Mouse (Mus musculus): ENCODE results near the gene Hlcs. TPM values are rescaled to one million over a fixed set of nuclear protein-coding genes. Genes with fewer than 3 reads are reported as not detected.
"Not testable (repeated sequence)": the region's sequence is repeated elsewhere in the genome, so short reads cannot be mapped to it uniquely, and the experiment has no call there.

Gene Hlcs
- polyA plus RNA-seq, 1 experiment from 2014 or later = 12.5 TPM

GRCm38 (mm10) chr16:94349588-94350286 lies 36.4 kb upstream of the Hlcs start:
- Histone ChIP-seq H3K36me3 (ENCODE audit: control insufficient read depth, insufficient read depth, low read length) (no peaks in the 10 kb centered on the region), H3K4me2 (replicated peaks; ENCODE audit: low read depth, low read length) (no peak overlapping the region), H3K27me3 (ENCODE audit: control insufficient read depth, insufficient read depth, low read length) (no peaks in the 10 kb centered on the region), H3K27ac (ENCODE audit: low read depth, low read length) (no peak overlapping the region), H3K9me3 (ENCODE audit: control insufficient read depth, low read length) (no peaks in the 10 kb centered on the region), H3K9ac (ENCODE audit: low read depth, low read length) (no peak overlapping the region), H3K4me1 (ENCODE audit: control insufficient read depth, insufficient read depth, low read length) (no peaks in the 10 kb centered on the region), H3K4me3 (ENCODE audit: low read length) (no peak overlapping the region)
- no peak for ATAC-seq (ENCODE audit: low FRiP score, low TSS enrichment)
- WGBS = 56% methylated on average over 11 of the region's 11 CpGs

GRCm38 (mm10) chr16:94348779-94349178 lies 35.4 kb upstream of the Hlcs start:
- no peaks in the 10 kb centered on the region for H3K36me3 ChIP-seq (ENCODE audit: control insufficient read depth, insufficient read depth, low read length)
- no peak for ATAC-seq (ENCODE audit: low FRiP score, low TSS enrichment)
- H3K4me3 ChIP-seq (ENCODE audit: low read length) = no peak overlapping the region
- H3K9me3 ChIP-seq (ENCODE audit: control insufficient read depth, low read length) = no peaks in the 10 kb centered on the region
- no peak overlapping the region for H3K4me2 ChIP-seq (replicated peaks; ENCODE audit: low read depth, low read length)
- 88% methylated on average over 2 of the region's 2 CpGs for WGBS
- H3K27me3 ChIP-seq (ENCODE audit: control insufficient read depth, insufficient read depth, low read length) = no peaks in the 10 kb centered on the region
- H3K27ac ChIP-seq (ENCODE audit: low read depth, low read length) = no peak overlapping the region
- no peak overlapping the region for H3K9ac ChIP-seq (ENCODE audit: low read depth, low read length)
- H3K4me1 ChIP-seq (ENCODE audit: control insufficient read depth, insufficient read depth, low read length) = no peaks in the 10 kb centered on the region

GRCm38 (mm10) chr16:94347080-94347731 lies 33.8 kb upstream of the Hlcs start:
- Histone ChIP-seq H3K27me3 (ENCODE audit: control insufficient read depth, insufficient read depth, low read length) (no peaks in the 10 kb centered on the region), H3K9ac (ENCODE audit: low read depth, low read length) (no peak overlapping the region), H3K27ac (ENCODE audit: low read depth, low read length) (no peak overlapping the region), H3K4me2 (replicated peaks; ENCODE audit: low read depth, low read length) (no peak overlapping the region), H3K4me3 (ENCODE audit: low read length) (no peak overlapping the region), H3K36me3 (ENCODE audit: control insufficient read depth, insufficient read depth, low read length) (no peaks in the 10 kb centered on the region), H3K9me3 (ENCODE audit: control insufficient read depth, low read length) (no peaks in the 10 kb centered on the region), H3K4me1 (ENCODE audit: control insufficient read depth, insufficient read depth, low read length) (no peaks in the 10 kb centered on the region)
- no peak for ATAC-seq (ENCODE audit: low FRiP score, low TSS enrichment)
- WGBS = 74% methylated on average over 7 of the region's 7 CpGs

DNA sequence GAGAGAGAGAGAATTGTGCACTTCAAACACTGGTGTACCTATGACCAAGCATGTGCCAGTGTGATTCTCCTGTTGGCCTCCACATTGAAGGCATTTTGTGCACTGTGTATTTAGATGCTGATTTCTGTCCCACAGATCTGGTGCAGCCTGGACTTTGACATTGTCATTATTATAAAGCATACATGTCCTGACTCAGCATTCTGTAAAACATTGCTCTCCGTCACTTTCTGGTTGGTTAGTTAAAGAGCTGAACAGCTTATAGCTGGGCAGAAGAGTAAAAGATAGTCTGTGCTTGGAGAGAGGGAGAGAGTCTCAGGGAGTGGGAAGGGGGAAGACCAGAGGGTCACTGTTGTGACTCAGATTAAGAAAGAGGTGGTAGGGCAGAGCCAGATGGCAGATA lies 32.4 kb upstream of the Hlcs start:
- no peak overlapping the region for H3K4me2 ChIP-seq (replicated peaks; ENCODE audit: low read depth, low read length)
- no peaks in the 10 kb centered on the region for H3K27me3 ChIP-seq (ENCODE audit: control insufficient read depth, insufficient read depth, low read length)
- no peaks in the 10 kb centered on the region for H3K4me1 ChIP-seq (ENCODE audit: control insufficient read depth, insufficient read depth, low read length)
- 79% methylated on average over 1 of the region's 1 CpGs for WGBS
- no peaks in the 10 kb centered on the region for H3K9me3 ChIP-seq (ENCODE audit: control insufficient read depth, low read length)
- no peak overlapping the region for H3K9ac ChIP-seq (ENCODE audit: low read depth, low read length)
- H3K4me3 ChIP-seq (ENCODE audit: low read length) = no peak overlapping the region
- H3K36me3 ChIP-seq (ENCODE audit: control insufficient read depth, insufficient read depth, low read length) = no peaks in the 10 kb centered on the region
- no peak overlapping the region for H3K27ac ChIP-seq (ENCODE audit: low read depth, low read length)
- no peak for ATAC-seq (ENCODE audit: low FRiP score, low TSS enrichment)

GRCm38 (mm10) chr16:94339164-94340160 lies 26.1 kb upstream of the Hlcs start:
- not testable (repeated sequence) for H3K9ac ChIP-seq (ENCODE audit: low read depth, low read length); H3K9me3 ChIP-seq (ENCODE audit: control insufficient read depth, low read length); H3K27ac ChIP-seq (ENCODE audit: low read depth, low read length); H3K4me1 ChIP-seq (ENCODE audit: control insufficient read depth, insufficient read depth, low read length); H3K27me3 ChIP-seq (ENCODE audit: control insufficient read depth, insufficient read depth, low read length); ATAC-seq (ENCODE audit: low FRiP score, low TSS enrichment); H3K36me3 ChIP-seq (ENCODE audit: control insufficient read depth, insufficient read depth, low read length); H3K4me3 ChIP-seq (ENCODE audit: low read length); H3K4me2 ChIP-seq (replicated peaks; ENCODE audit: low read depth, low read length)
- WGBS = 93% methylated on average over 19 of the region's 22 CpGs

GRCm38 (mm10) chr16:94335656-94336055 lies 22.3 kb upstream of the Hlcs start:
- Histone ChIP-seq H3K27me3 (ENCODE audit: control insufficient read depth, insufficient read depth, low read length) (no peaks in the 10 kb centered on the region), H3K9me3 (ENCODE audit: control insufficient read depth, low read length) (0 out of 2 replicates have a peak, but pooled peaks cover 2% of the 10 kb centered on the region), H3K4me1 (ENCODE audit: control insufficient read depth, insufficient read depth, low read length) (no peaks in the 10 kb centered on the region), H3K36me3 (ENCODE audit: control insufficient read depth, insufficient read depth, low read length) (no peaks in the 10 kb centered on the region), H3K27ac (ENCODE audit: low read depth, low read length) (no peak overlapping the region), H3K9ac (ENCODE audit: low read depth, low read length) (no peak overlapping the region), H3K4me3 (ENCODE audit: low read length) (no peak overlapping the region), H3K4me2 (replicated peaks; ENCODE audit: low read depth, low read length) (no peak overlapping the region)
- no peak for ATAC-seq (ENCODE audit: low FRiP score, low TSS enrichment)
- 40% methylated on average over 5 of the region's 5 CpGs for WGBS

DNA sequence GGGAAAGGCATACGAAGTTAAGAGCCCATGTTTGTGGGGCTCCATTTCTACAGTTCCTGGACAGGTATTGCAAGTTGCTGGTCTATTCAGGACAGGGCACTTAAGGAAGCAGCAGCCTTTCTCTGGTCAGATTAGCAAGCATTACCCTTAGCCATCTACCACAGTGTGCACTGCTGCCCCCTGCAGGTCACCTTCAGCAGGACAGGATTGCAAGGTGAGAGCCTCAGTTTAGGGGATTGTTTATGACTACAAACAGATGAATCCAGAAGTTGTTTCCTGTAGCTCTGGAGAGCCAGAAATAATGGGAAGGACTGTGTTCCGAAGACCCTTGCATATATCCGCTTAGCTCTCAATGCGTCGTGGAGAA lies 18.5 kb upstream of the Hlcs start:
- 71% methylated on average over 5 of the region's 5 CpGs for WGBS
- H3K4me1 ChIP-seq (ENCODE audit: control insufficient read depth, insufficient read depth, low read length) = peaks cover 15% of the 10 kb centered on the region; the same call in 1 of the 2 replicates
- peaks cover 10% of the 10 kb centered on the region; the same call in 1 of the 2 replicates for H3K27me3 ChIP-seq (ENCODE audit: control insufficient read depth, insufficient read depth, low read length)
- H3K4me3 ChIP-seq (ENCODE audit: low read length) = no peak overlapping the region
- H3K9me3 ChIP-seq (ENCODE audit: control insufficient read depth, low read length) = 0 out of 2 replicates have a peak, but pooled peaks cover 2% of the 10 kb centered on the region
- H3K9ac ChIP-seq (ENCODE audit: low read depth, low read length) = no peak overlapping the region
- no peak overlapping the region for H3K4me2 ChIP-seq (replicated peaks; ENCODE audit: low read depth, low read length)
- H3K36me3 ChIP-seq (ENCODE audit: control insufficient read depth, insufficient read depth, low read length) = no peaks in the 10 kb centered on the region
- ATAC-seq (ENCODE audit: low FRiP score, low TSS enrichment) = no peak
- no peak overlapping the region for H3K27ac ChIP-seq (ENCODE audit: low read depth, low read length)

GRCm38 (mm10) chr16:94331233-94331885 lies 18.0 kb upstream of the Hlcs start:
- WGBS = 82% methylated on average over 9 of the region's 9 CpGs
- Histone ChIP-seq H3K36me3 (ENCODE audit: control insufficient read depth, insufficient read depth, low read length) (no peaks in the 10 kb centered on the region), H3K27ac (ENCODE audit: low read depth, low read length) (no peak overlapping the region), H3K27me3 (ENCODE audit: control insufficient read depth, insufficient read depth, low read length) (peaks cover 10% of the 10 kb centered on the region; the same call in 1 of the 2 replicates), H3K9me3 (ENCODE audit: control insufficient read depth, low read length) (0 out of 2 replicates have a peak, but pooled peaks cover 2% of the 10 kb centered on the region), H3K4me3 (ENCODE audit: low read length) (no peak overlapping the region), H3K4me2 (replicated peaks; ENCODE audit: low read depth, low read length) (no peak overlapping the region), H3K9ac (ENCODE audit: low read depth, low read length) (no peak overlapping the region), H3K4me1 (ENCODE audit: control insufficient read depth, insufficient read depth, low read length) (peaks cover 15% of the 10 kb centered on the region; the same call in 1 of the 2 replicates)
- ATAC-seq (ENCODE audit: low FRiP score, low TSS enrichment) = no peak

Measured in kidney, embryonic 14.5 days (tissue).